Mouse (Mus musculus) MEL (cell line): ENCODE results near the gene Arhgef1. TPM values are rescaled to one million over a fixed set of nuclear protein-coding genes. Genes with fewer than 3 reads are reported as not detected.

ENCODE experiments used
- DNase-seq: peaks from one replicate; pipeline ENCODE4 v3.0.0; 2011; ENCODE audit warnings: low read depth, low spot score
- H3K27ac ChIP-seq: 2 replicates; pipeline ENCODE4 v1.5.1; 2012; ENCODE audit warnings: low read depth, mild to moderate bottlenecking, control low read depth, low read length, moderate library complexity; ENCODE audit not compliant: control insufficient read depth
- H3K27me3 ChIP-seq, 2 experiments: fragments of 150-350 bp in 1 of 2; sonication (generic) in 1 of 2; 2 replicates each; pipeline ENCODE4 v1.6.1; 2012; ENCODE audit warnings: low read length in 2 of 2, mild to moderate bottlenecking in 2 of 2, improper control_type of control experiment in 1 of 2, moderate library complexity in 1 of 2; ENCODE audit not compliant: insufficient read depth in 2 of 2, control insufficient read depth in 1 of 2
- H3K36me3 ChIP-seq, 2 experiments: 2 replicates each; pipeline ENCODE4 v1.6.1; 2012 to 2014; ENCODE audit warnings: low read length in 2 of 2, improper control_type of control experiment in 1 of 2, inconsistent platforms in 1 of 2, mild to moderate bottlenecking in 1 of 2; ENCODE audit not compliant: insufficient read depth in 2 of 2, control insufficient read depth in 1 of 2
- H3K4me1 ChIP-seq, 2 experiments: fragments of 150-350 bp in 1 of 2; sonication (generic) in 1 of 2; 2 replicates each; pipeline ENCODE4 v1.6.1; 2012; ENCODE audit warnings: low read length in 2 of 2, improper control_type of control experiment in 1 of 2, mild to moderate bottlenecking in 1 of 2; ENCODE audit not compliant: insufficient read depth in 2 of 2, control insufficient read depth in 1 of 2
- H3K4me3 ChIP-seq, 2 experiments: fragments of 150-350 bp in 1 of 2; sonication (generic) in 1 of 2; 2 replicates each; pipeline ENCODE4 v1.5.1; 2012; ENCODE audit warnings: low read depth in 2 of 2, low read length in 2 of 2, mild to moderate bottlenecking in 2 of 2, moderate library complexity in 2 of 2, control low read depth in 1 of 2, improper control_type of control experiment in 1 of 2; ENCODE audit not compliant: control insufficient read depth in 1 of 2, insufficient read depth in 1 of 2
- H3K79me2 ChIP-seq: 2 replicates; pipeline ENCODE4 v1.6.1; 2012; ENCODE audit warnings: mild to moderate bottlenecking, low read length, moderate library complexity; ENCODE audit not compliant: control insufficient read depth, poor library complexity, insufficient read depth
- H3K9ac ChIP-seq: 2 replicates; pipeline ENCODE4 v1.6.1; 2012; ENCODE audit warnings: low read depth, mild to moderate bottlenecking, control low read depth, low read length, moderate library complexity; ENCODE audit not compliant: control insufficient read depth, poor library complexity, severe bottlenecking
- H3K9me3 ChIP-seq: fragments of 150-350 bp; sonication (generic); replicated peaks from 2 replicates; pipeline ENCODE4 v1.6.1; 2012; ENCODE audit warnings: mild to moderate bottlenecking, low read length, improper control_type of control experiment, moderate library complexity; ENCODE audit not compliant: insufficient read depth
- BHLHE40 ChIP-seq: IDR thresholded peaks from 2 replicates; pipeline ENCODE4 v1.6.1; 2012; ENCODE audit warnings: low read depth, mild to moderate bottlenecking, inconsistent platforms, low read length, improper control_type of control experiment, borderline replicate concordance
- CHD2 ChIP-seq: IDR thresholded peaks from 2 replicates; pipeline ENCODE4 v1.6.1; 2011; ENCODE audit warnings: low read length, improper control_type of control experiment
- CTCF ChIP-seq, 3 experiments: IDR thresholded peaks in 2 of 3; conservative IDR thresholded peaks in 1 of 3; 2 replicates each; pipeline ENCODE4 v1.5.1; 2011 to 2012; ENCODE audit warnings: low read length in 3 of 3, low read depth in 2 of 3, mild to moderate bottlenecking in 2 of 3, improper control_type of control experiment in 1 of 3, inconsistent platforms in 1 of 3, mixed read lengths in 1 of 3, moderate library complexity in 1 of 3; ENCODE audit not compliant: control insufficient read depth in 1 of 3, insufficient read depth in 1 of 3, poor library complexity in 1 of 3, severe bottlenecking in 1 of 3
- ELF1 ChIP-seq: IDR thresholded peaks from 2 replicates; pipeline ENCODE4 v1.6.1; 2014; ENCODE audit warnings: low read depth, mild to moderate bottlenecking, inconsistent platforms, low read length, improper control_type of control experiment, moderate library complexity
- GATA1 ChIP-seq: IDR thresholded peaks from 2 replicates; pipeline ENCODE4 v1.6.1; 2011; ENCODE audit warnings: low read depth, low read length, improper control_type of control experiment
- JUND ChIP-seq: IDR thresholded peaks from 2 replicates; pipeline ENCODE4 v1.6.1; 2011; ENCODE audit warnings: low read depth, mild to moderate bottlenecking, improper control_type of control experiment, low read length
- KAT2A ChIP-seq: conservative IDR thresholded peaks from 2 replicates; pipeline ENCODE4 v1.6.1; 2012; ENCODE audit warnings: low read depth, low read length, improper control_type of control experiment, inconsistent platforms
- MAZ ChIP-seq: IDR thresholded peaks from 2 replicates; pipeline ENCODE4 v1.6.1; 2012; ENCODE audit warnings: low read depth, mild to moderate bottlenecking, inconsistent platforms, low read length, improper control_type of control experiment
- NRF1 ChIP-seq: IDR thresholded peaks from 2 replicates; pipeline ENCODE4 v1.6.1; 2014; ENCODE audit warnings: low read depth, mild to moderate bottlenecking, inconsistent platforms, low read length, improper control_type of control experiment, moderate library complexity; ENCODE audit not compliant: poor library complexity, insufficient read depth, severe bottlenecking
- POLR2A ChIP-seq, 2 experiments: IDR thresholded peaks; 2 replicates each; pipeline ENCODE4 v1.6.1; 2011 to 2012; ENCODE audit warnings: low read length in 2 of 2, mild to moderate bottlenecking in 2 of 2, control low read depth in 1 of 2, improper control_type of control experiment in 1 of 2, low read depth in 1 of 2, moderate library complexity in 1 of 2; ENCODE audit not compliant: control insufficient read depth in 1 of 2, insufficient read depth in 1 of 2, poor library complexity in 1 of 2
- POLR2AphosphoS5 ChIP-seq: IDR thresholded peaks from 2 replicates; pipeline ENCODE4 v1.6.1; 2012; ENCODE audit warnings: low read depth, borderline replicate concordance, mild to moderate bottlenecking, inconsistent platforms, low read length, moderate library complexity, mixed read lengths
- RCOR1 ChIP-seq: IDR thresholded peaks from 2 replicates; pipeline ENCODE4 v1.6.1; 2012; ENCODE audit warnings: low read depth, mild to moderate bottlenecking, inconsistent platforms, low read length, improper control_type of control experiment
- TBP ChIP-seq: IDR thresholded peaks from 2 replicates; pipeline ENCODE4 v1.8.0; 2011; ENCODE audit warnings: low read depth, low read length, improper control_type of control experiment
- UBTF ChIP-seq: IDR thresholded peaks from 2 replicates; pipeline ENCODE4 v1.6.1; 2012; ENCODE audit warnings: low read depth, mild to moderate bottlenecking, inconsistent platforms, low read length, improper control_type of control experiment, moderate library complexity, borderline replicate concordance; ENCODE audit not compliant: insufficient read depth
- ZKSCAN1 ChIP-seq: IDR thresholded peaks from 2 replicates; pipeline ENCODE4 v1.6.1; 2012; ENCODE audit warnings: low read depth, mild to moderate bottlenecking, inconsistent platforms, low read length, improper control_type of control experiment, moderate library complexity
- polyA plus RNA-seq, 2 experiments: library from polyadenylated mRNA; stranded (reverse) in 1 of 2; unstranded in 1 of 2; fragments of >175 nt in 1 of 2; fragments of >200 nt in 1 of 2; gene quantifications; 2 replicates each; pipeline versions ENCODE4 v1.2.1 to v1.2.4; 2012; ENCODE audit warnings: low replicate concordance in 2 of 2, low read depth in 1 of 2; ENCODE audit not compliant: insufficient read length in 2 of 2, insufficient read depth in 1 of 2, missing spikeins in 1 of 2
- total RNA-seq: library from RNA; depleted of rRNA; stranded (reverse); fragments of 300-350 nt; gene quantifications from 2 replicates; pipeline ENCODE4 v1.2.3, GENCODE M21; 2012

Gene Arhgef1
- total and polyA plus RNA-seq, 3 experiments = 53.3 to 163 TPM; not detected in 1

DNA sequence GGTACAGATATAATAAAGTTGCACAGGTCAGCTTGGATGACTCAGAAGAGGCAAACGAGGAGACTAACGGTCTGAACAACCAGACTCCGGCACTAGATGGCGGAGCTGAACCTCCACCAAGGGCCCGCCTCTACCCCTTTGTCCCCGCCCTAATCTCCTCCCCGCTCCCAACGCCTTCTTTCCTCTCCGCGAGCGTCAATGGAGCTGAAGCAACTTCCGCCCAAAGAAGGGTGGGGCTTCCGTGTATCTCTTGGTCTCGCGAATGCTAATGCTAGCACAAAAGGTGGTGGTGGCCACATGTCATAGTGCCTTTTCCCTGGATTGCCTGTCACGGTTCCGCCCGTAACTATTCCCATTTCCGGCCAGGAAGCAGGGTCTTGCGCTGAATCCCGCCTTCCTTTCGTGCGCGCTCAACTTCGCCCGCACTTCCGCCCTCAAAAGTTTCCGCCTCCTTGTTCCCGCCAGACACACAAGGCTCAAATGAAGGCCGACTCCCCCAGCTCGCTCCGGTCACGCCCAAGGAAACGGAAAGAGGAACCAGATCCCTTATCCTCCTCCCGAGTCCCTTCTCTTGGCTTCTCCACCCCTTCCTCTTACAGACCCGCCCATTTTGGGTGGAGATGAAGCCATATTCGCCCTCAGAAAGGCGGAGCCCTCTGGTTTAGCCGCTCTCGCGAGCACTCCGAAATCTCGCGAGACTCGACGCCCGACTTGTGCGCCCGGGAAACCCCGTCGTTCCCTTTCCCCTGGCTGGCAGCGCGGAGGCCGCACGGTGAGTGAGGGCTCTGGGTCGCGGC, 18.6 kb upstream of the Arhgef1 start, which contains the start of gene Rps19:
Gene Rps19, plus strand, starts transcription at position 476 of the 797 bp plus-strand sequence.
- H3K4me1 ChIP-seq = peaks cover 0 to 20% of the 10 kb centered on the region in 2 experiments; a peak in 2 of 4 replicates
- peak; percentile 100 for DNase-seq
- peak within 1 kb of the TSS; percentile 75 to 77 for H3K4me3 ChIP-seq
- H3K79me2 ChIP-seq = peaks cover 36% of the 10 kb centered on the region
- peaks cover 0 to 2% of the 10 kb centered on the region in 2 experiments; a peak in 1 of 4 replicates for H3K27me3 ChIP-seq
- TF ChIP-seq KAT2A = no peak
- TF ChIP-seq POLR2A (IDR thresholded peaks at IDR 0.05; ENCODE audit: control insufficient read depth in 1 of 2, insufficient read depth in 1 of 2, low read depth in 1 of 2, low read length in 2 of 2, poor library complexity in 1 of 2) = peak; percentile 82 to 91
- no peak for TF ChIP-seq NRF1
- TF ChIP-seq CTCF (IDR thresholded peaks at IDR 0.05 in 2 of 3, conservative IDR thresholded peaks at IDR 0.05 in 1 of 3; ENCODE audit: control insufficient read depth in 1 of 3, insufficient read depth in 1 of 3, low read depth in 2 of 3, low read length in 3 of 3, poor library complexity in 1 of 3, severe bottlenecking in 1 of 3) = peak in 1 of 3 experiments; percentile 38; a peak in 2 of 6 replicates
- TF ChIP-seq TBP = peak; percentile 89
- TF ChIP-seq RCOR1 = no peak
- TF ChIP-seq UBTF = 0 out of 2 replicates have a peak, but pooled peaks have one; percentile 6
- TF ChIP-seq CHD2 = no peak
- TF ChIP-seq JUND = no peak
- TF ChIP-seq ELF1 = no peak
- TF ChIP-seq ZKSCAN1 = no peak
- no peak for TF ChIP-seq MAZ
- peaks cover 6 to 17% of the 10 kb centered on the region in 2 experiments for H3K36me3 ChIP-seq
- H3K9me3 ChIP-seq = no peaks in the 10 kb centered on the region
- peak within 1 kb of the TSS; percentile 97 for H3K27ac ChIP-seq
- peak within 1 kb of the TSS; percentile 93 for H3K9ac ChIP-seq

DNA sequence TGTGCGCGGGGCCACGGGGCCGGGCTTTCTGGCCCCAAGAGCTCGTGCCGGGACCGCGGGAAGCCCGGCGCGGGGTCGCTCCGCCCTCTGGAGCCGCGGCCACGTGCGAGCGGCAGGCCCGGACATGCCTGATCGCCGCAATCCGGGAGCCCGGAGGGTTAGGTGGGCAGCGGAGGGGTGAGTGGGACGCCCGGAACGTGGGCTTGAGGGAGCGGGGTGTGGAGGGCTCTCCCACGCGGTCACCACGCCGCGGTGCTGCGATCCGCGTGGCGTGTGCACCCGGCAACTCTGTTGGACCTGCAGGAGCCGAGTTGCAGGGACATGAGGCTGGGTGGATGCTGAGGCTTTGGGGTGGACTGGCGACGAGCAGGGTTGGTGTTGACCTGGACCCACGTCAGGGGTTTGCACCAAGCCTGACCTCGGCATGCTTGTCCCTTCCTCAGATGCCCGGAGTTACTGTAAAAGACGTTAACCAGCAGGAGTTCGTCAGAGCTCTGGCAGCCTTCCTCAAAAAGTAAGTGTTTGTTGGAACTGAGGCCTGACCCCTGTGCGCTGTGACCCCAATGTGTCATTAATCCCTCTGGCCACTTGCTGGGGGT, 17.9 kb upstream of the Arhgef1 start:
- DNase-seq = peak; percentile 55
- peak overlapping the region; percentile 93 for H3K9ac ChIP-seq
- H3K79me2 ChIP-seq = peaks cover 36% of the 10 kb centered on the region
- peaks cover 8 to 17% of the 10 kb centered on the region in 2 experiments for H3K36me3 ChIP-seq
- H3K4me1 ChIP-seq = peaks cover 0 to 20% of the 10 kb centered on the region in 2 experiments; a peak in 2 of 4 replicates
- TF ChIP-seq GATA1 (no peak), POLR2AphosphoS5 (peak; percentile 83), POLR2A (IDR thresholded peaks at IDR 0.05; ENCODE audit: control insufficient read depth in 1 of 2, insufficient read depth in 1 of 2, low read depth in 1 of 2, low read length in 2 of 2, poor library complexity in 1 of 2) (peak in 1 of 2 experiments; percentile 76; a peak in 2 of 4 replicates), TBP (0 out of 2 replicates have a peak, but pooled peaks have one; percentile 5), BHLHE40 (no peak)
- H3K4me3 ChIP-seq = peak overlapping the region; percentile 55 to 77
- H3K27ac ChIP-seq = peak overlapping the region; percentile 52
- H3K9me3 ChIP-seq = no peaks in the 10 kb centered on the region
- H3K27me3 ChIP-seq = peaks cover 0 to 2% of the 10 kb centered on the region in 2 experiments; a peak in 1 of 4 replicates
